Mouse (Mus musculus) intestine, embryonic 15.5 days (tissue): ENCODE results near the gene Ptprj. TPM values are rescaled to one million over a fixed set of nuclear protein-coding genes. Genes with fewer than 3 reads are reported as not detected.
"Not testable (repeated sequence)": the region's sequence is repeated elsewhere in the genome, so short reads cannot be mapped to it uniquely, and the experiment has no call there.

Experiments used
- ATAC-seq: fragments of 200-750 bp; cut with Nextera tagmentation; 2 replicates; pipeline ENCODE4 v1.8.0; 2017; ENCODE audit warnings: moderate TSS enrichment, moderate library complexity
- H3K27ac ChIP-seq: fragments of 300-500 bp; sonication (generic); 2 replicates; pipeline ENCODE4 v1.5.1; 2015; ENCODE audit warnings: mild to moderate bottlenecking, inconsistent platforms
- H3K27me3 ChIP-seq: fragments of 300-500 bp; sonication (generic); replicated peaks from 2 replicates; pipeline ENCODE4 v1.6.1; 2015; ENCODE audit warnings: inconsistent platforms
- H3K36me3 ChIP-seq: fragments of 300-500 bp; sonication (generic); 2 replicates; pipeline ENCODE4 v1.6.1; 2015; ENCODE audit warnings: inconsistent platforms
- H3K4me1 ChIP-seq: fragments of 300-500 bp; sonication (generic); replicated peaks from 2 replicates; pipeline ENCODE4 v1.6.1; 2015; ENCODE audit warnings: inconsistent platforms
- H3K4me2 ChIP-seq: fragments of 300-500 bp; sonication (generic); replicated peaks from 2 replicates; pipeline ENCODE4 v1.6.1; 2015; ENCODE audit warnings: mild to moderate bottlenecking, inconsistent platforms
- H3K4me3 ChIP-seq: fragments of 300-500 bp; sonication (generic); replicated peaks from 2 replicates; pipeline ENCODE4 v1.5.1; 2015; ENCODE audit warnings: inconsistent platforms
- H3K9ac ChIP-seq: fragments of 300-500 bp; sonication (generic); 2 replicates; pipeline ENCODE4 v1.6.1; 2015; ENCODE audit warnings: inconsistent platforms
- H3K9me3 ChIP-seq: fragments of 300-500 bp; sonication (generic); 2 replicates; pipeline ENCODE4 v1.6.1; 2016; ENCODE audit warnings: inconsistent platforms
- WGBS: fragments of 180-500 bp; shearing (Covaris S2); methylation state at CpG from one replicate; pipeline ENCODE4 v1.1.7; 2015; 5-methylcytosine and 5-hydroxymethylcytosine counted together
- polyA plus RNA-seq: library from polyadenylated mRNA; unstranded; fragments of >200 nt; fragmentation: Nextera tagmentation; extraction: Ambion mirVana; gene quantifications from 2 replicates; pipeline ENCODE4 v1.2.1, GENCODE M21; 2015

The Ptprj gene
- polyA plus RNA-seq, 1 experiment from 2014 or later, result 4.4 TPM

GRCm38 (mm10) chr2:90398633-90399107 is 181.8 kb downstream of the Ptprj start, which contains the start of gene Olfr1274-ps:
Olfr1274-ps (plus strand) TSS chr2:90398683.
- not testable (repeated sequence) for H3K27ac ChIP-seq, H3K4me3 ChIP-seq, H3K9me3 ChIP-seq, H3K36me3 ChIP-seq, H3K27me3 ChIP-seq, H3K4me2 ChIP-seq, H3K9ac ChIP-seq, ATAC-seq, H3K4me1 ChIP-seq
- 67% methylated on average over 7 of the region's 7 CpGs for WGBS

Other genes with a start within 250 kb of the Ptprj start
- not detected in 2 replicates for gene Olfr1274-ps, start 182.0 kb downstream of the Ptprj start, polyA plus RNA-seq
- gene Nup160, start 96.6 kb upstream of the Ptprj start, polyA plus RNA-seq, result 43.4 and 43.7 TPM in 2 replicates
- 67.0 and 71.5 TPM in 2 replicates for gene Fnbp4, start 164.7 kb upstream of the Ptprj start, polyA plus RNA-seq
- 0.44 and 0.57 TPM in 2 replicates for gene Agbl2, start 202.1 kb upstream of the Ptprj start, polyA plus RNA-seq